Mouse (Mus musculus): ENCODE measurements around the gene Fam19a2. TPM values are rescaled to one million over a fixed set of nuclear protein-coding genes. Genes with fewer than 3 reads are reported as not detected.
A peak's percentile ranks its signal among the peaks of the same experiment; 100 is the strongest.

The Fam19a2 gene
- total RNA-seq, 2 experiments from 2014 or later, result 69.6 to 72.9 TPM

- no peak for DNase-seq (ENCODE audit: low spot score in 2 of 2)
These were observed 103.5 kb downstream of the Fam19a2 start for GRCm38 (mm10) chr10:123367152-123367864.

DNA sequence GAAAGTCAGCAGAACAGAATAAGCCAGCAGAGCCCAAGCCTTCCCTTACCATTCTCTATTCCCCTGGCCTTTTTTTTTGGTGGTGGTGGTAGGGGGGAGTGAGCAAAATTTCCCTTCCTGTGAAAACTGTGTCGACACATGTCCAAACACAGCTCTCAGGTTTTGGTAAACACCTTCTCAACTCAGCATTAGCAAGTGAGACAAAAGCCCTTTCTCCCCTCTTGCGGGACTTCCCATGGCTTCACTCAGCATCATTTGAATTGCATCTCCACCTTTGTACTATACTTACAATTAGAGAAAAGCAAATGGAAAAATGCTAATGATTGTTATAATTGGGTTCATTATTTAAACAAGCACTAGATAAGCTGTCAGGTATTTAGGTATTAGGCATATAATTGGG is 119.5 kb downstream of the Fam19a2 start:
- DNase-seq (ENCODE audit: low spot score in 2 of 2), result no peak

- DNase-seq (ENCODE audit: low spot score in 2 of 2), result no peak
These were observed 121.8 kb downstream of the Fam19a2 start for GRCm38 (mm10) chr10:123385641-123386040.

- DNase-seq (ENCODE audit: low spot score in 2 of 2), result no peak
These were observed 131.6 kb downstream of the Fam19a2 start for GRCm38 (mm10) chr10:123395429-123395828.

DNA sequence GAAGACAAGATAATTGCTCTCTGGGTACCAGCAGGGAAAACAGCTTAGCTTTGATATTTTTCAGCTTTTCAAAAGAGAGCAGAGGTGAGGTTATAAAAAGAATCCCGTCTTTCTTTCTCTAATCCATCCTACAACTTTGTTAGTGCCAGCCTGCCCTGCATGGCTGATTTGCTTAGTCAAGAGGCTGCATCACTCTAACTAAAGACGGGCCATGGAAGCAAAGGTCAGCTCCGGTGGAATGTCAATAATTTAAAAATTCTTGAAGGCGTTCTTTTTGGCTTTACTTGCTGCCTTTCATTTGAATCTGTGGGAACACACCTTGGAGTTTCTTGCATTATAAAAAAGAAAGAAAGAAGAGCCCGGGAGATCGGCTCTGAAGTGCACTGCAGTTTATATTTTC is 134.3 kb downstream of the Fam19a2 start:
- DNase-seq (ENCODE audit: low spot score in 2 of 2), result no peak

DNA sequence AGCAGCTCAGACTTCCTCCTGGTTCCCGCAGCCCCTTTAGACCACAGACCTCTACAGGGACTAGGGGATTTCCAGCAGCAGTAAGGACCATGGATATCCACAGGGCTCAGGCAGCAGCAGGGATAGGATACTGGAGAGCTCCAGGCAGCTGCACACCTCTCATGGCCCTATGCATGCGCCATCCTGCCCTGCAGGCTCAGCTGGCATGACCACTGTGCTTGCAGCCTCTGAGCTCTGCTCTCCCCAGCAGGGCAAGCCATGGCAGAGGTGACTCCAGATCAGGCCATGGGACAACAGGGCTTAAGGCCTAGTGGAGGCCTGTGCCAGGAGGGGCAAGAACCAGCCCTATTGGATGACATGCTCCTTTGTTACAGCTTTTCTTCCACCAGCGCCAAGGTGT is 137.4 kb downstream of the Fam19a2 start:
- no peak for DNase-seq (ENCODE audit: low spot score in 2 of 2)

- no peak for DNase-seq (ENCODE audit: low spot score in 2 of 2)
These were observed 138.7 kb downstream of the Fam19a2 start for GRCm38 (mm10) chr10:123402460-123402859.

DNA sequence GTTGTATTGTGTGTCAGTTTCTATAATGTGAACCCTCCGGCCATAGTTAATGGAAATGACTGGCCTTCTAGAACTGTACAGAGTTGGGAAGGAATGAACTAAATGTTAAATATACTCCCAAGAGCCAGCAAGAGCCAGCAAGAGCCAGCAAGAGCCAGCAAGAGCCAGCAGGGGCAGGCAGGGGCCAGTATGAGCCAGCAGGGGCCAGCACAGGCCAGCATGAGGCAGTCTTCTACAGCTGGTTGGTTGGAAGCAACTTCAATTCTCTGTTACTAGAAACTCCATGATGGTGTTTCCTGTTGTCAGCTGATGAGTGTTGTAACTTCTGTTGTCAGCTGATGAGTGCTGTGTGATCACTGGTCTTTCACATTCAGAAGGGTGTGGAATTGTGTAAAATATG is 151.2 kb downstream of the Fam19a2 start:
- DNase-seq (ENCODE audit: low spot score in 2 of 2), result no peak

DNA sequence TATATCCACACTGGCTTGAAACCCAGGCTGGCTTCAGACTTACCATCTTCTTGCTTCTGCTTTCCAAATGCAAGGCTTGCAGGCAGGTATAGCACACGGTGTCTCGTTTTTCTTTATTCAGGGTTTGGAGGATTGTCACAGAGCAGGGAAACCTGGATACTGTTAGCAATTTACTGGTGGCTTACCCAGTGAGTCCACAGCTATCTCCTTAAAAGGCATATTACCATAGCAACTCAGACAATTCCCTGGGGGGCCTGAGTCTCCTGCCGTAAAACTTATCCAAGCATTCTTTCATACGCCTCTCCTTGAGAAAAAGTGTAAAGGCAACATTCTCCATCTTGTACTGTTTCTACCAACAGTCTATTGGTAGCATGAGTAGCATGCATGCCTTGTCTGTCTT is 152.2 kb downstream of the Fam19a2 start:
- DNase-seq (ENCODE audit: low spot score in 2 of 2), result no peak

DNA sequence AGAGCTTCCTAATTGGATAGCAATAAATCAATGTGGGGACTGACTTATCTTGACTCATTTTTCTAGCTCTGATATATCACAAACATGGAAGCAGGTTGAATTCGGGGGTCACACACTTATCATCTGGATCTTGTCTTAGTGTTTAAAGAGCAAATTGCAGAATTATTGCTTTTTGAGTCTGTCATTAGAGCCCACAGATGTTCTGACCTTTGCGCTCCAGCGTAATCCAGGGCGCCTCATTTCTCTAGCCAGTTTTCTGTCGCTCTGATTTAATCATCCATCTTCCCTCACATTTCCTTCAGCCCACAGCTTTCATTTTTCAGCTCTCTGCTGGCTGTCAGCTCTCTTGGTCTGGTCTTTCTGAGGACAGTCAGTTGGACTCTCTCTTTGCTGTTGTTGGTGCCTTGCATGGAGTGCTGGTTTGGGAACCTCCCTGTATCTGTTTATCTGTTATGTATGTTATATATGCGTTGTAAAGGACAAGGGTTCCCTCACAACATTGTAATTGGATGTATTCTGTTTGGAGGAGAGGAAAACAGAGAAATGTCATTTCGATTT is 154.9 kb downstream of the Fam19a2 start:
- no peak for DNase-seq (ENCODE audit: low spot score in 2 of 2)

GRCm38 (mm10) chr10:123420249-123420648 is 156.5 kb downstream of the Fam19a2 start:
- DNase-seq (ENCODE audit: low spot score in 2 of 2), result no peak

- DNase-seq (ENCODE audit: low spot score in 2 of 2), result no peak
These were observed 160.7 kb downstream of the Fam19a2 start for GRCm38 (mm10) chr10:123424482-123424881.

DNA sequence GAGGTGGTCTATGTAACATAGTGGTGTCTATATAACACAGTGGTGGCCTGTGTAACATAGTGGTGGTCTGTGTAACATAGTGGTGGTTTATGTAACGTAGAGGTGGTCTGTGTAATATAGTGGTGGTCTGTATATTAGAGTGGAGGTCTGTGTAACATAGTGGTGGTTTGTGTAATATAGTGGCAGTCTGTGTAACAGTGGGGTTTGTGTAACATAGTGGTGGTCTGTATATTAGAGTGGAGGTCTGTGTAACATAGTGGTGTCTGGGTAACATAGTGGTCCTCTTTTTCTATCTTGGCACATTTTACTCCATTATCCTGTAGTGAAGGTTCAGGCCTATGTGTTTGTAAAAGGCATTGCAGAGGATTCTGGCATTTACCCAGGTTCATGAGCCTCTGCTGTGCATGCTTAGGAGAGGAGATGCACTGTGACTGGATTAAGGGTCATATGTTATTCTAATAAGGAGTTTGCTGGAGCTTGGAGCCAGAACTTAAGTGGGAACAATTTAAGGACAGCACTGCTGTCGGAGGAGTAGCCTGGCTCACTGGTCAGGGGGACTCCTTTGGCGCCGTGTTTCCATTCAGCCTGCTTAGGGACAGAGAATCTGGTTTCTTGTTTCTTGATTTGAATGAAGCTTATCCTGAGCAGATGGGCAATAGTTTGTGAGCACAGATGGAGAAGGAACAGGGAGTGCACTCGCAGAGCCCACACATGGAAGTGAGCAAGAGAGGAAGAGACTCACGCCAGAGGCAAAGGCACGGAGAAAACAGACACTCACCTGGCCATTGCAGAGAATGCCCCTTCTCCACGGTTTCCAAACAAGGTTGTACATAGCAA is 162.9 kb downstream of the Fam19a2 start:
- peak; percentile 70 to 82 for DNase-seq (ENCODE audit: low spot score in 2 of 2)

DNA sequence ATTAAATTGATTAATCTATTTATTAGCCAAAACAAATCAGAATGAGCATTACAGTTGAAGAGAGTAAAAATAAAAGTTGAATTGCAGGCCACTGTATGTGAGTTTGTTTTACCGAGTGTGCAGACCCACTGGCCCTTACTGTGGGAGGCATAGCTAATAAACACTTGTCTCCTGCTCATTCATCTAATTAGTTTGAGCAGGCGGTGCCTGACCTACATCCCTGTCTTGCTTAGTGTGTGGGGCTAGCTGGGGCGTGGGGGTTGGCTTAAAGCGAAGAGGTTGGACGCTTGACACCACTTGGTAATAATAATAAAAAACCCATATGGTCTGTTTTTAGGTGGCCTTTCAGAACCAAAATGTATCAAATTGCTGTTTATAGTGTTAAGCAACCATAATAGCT is 167.8 kb downstream of the Fam19a2 start:
- no peak for DNase-seq (ENCODE audit: low spot score in 2 of 2)

GRCm38 (mm10) chr10:123437576-123437975 is 173.8 kb downstream of the Fam19a2 start:
- DNase-seq (ENCODE audit: low spot score in 2 of 2), result no peak

- no peak for DNase-seq (ENCODE audit: low spot score in 2 of 2)
These were observed 193.0 kb downstream of the Fam19a2 start for GRCm38 (mm10) chr10:123456800-123457199.

DNA sequence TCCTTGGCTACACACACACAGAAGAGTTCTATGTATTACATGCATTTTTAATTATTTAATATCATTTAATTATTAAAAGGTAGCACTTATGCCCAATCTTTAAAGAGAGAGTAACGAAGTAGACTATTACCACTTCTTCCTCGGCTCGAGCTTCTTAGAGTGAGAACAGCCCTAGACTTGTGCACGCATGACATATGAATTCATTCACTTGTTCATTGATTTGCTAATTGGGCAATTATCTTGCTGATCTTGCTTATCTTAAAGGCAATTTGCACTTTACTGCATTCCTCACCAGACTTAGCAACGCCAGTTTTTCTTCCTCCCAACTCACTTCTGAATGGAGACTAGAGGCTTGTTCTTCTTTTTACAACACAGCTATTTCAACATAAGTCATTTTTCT is 196.7 kb downstream of the Fam19a2 start:
- DNase-seq (ENCODE audit: low spot score in 2 of 2), result no peak

GRCm38 (mm10) chr10:123462305-123462704 is 198.5 kb downstream of the Fam19a2 start:
- no peak for DNase-seq (ENCODE audit: low spot score in 2 of 2)

DNA sequence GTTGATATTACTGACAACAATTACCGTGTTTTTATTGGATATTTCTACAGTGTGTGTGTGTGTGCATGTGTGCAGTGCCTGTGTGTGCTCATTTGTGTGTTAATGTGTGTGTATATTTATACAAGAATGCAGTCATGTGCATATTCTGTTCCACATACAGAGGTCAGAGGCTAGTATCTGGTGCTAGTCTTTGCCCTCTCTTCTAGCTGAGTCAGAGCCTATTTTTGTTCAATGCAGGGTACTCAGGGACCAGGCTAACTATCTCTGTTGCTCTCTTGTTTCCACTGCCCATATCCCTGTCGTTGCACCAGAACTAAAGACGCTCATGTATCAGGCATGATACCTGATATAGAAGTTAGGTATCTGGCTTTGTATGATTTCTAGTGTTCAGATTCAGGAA is 251.0 kb downstream of the Fam19a2 start:
- DNase-seq (ENCODE audit: low spot score in 2 of 2), result no peak

DNA sequence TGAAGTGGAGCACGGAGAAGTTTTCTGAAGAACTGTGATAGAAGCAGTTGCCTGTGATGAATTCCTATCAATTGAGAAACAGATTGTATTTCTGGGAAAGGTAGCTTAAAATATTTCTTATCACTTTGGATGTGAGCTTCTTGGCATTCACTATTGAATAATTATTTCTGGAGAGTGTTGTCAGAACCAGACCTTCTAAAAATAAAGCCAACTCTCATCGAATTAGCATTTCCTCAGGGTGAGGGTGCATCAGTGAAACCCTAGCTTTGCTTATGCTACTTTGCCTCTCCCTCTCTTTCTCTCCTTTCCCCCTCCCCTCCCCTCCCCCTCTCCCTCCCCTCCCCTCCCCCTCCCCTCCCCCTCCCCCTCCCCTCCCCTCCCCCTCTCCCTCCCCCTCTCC is 256.8 kb downstream of the Fam19a2 start:
- no peak for DNase-seq (ENCODE audit: low spot score in 2 of 2)

DNA sequence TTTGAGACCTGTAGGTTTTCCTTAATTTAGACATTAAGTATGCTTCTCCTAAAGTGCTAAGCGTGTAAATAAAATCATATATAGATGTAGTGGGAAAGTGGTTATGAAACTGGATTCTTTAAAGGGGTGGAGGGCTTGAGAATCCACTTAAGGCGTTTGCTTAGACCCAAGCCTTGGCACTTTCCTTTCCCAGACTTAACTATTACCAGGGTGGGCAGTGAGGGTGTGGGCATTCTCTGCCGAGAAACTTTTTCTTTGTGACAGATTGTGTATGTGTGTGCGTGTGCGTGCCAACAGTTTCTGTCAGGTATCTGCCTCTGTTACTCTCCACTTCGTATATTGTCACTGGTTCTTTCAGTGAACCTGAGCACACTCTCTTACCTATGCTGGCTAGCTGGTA is 257.4 kb downstream of the Fam19a2 start:
- no peak for DNase-seq (ENCODE audit: low spot score in 2 of 2)

GRCm38 (mm10) chr10:123525424-123525823 is 261.6 kb downstream of the Fam19a2 start:
- DNase-seq (ENCODE audit: low spot score in 2 of 2), result no peak

Measured in left cerebral cortex, adult 18-20 months (tissue).